Mouse (Mus musculus) spleen, adult 10 weeks (tissue): ENCODE results near the gene Ccdc169. TPM values are rescaled to one million over a fixed set of nuclear protein-coding genes. Genes with fewer than 3 reads are reported as not detected.

Source experiments
- polyA plus RNA-seq: library from polyadenylated mRNA; stranded (reverse); fragments of 350-450 nt; fragmentation: Illumina TruSeq; extraction: RNeasy Lipid Tissue Mini Kit (QIAGEN cat#74804); gene quantifications from one replicate; pipeline ENCODE4 v1.2.3, GENCODE M21; 2015; ENCODE audit warnings: low replicate concordance; ENCODE audit not compliant: insufficient read depth

Ccdc169 gene
- polyA plus RNA-seq = not detected

DNA sequence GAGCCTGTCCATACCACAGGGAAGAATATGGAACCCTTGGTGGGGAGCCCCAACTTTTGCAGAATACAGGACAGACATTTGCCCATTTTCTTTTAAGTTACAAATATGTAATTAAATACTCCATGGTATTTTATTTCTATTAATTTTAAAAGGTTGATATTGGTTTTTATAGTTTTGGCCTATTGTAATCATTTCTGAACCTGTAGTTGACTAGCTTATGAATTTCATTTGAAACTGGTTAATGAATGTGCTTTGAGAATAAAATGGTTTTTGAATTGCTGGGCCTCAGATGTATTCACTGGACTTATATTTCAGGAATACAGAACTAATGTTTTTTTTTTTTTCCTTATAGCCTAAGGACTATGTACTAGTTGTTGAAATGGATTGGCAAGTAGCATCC, at the start of gene Ccdc169:
Ccdc169 (plus strand) TSS at position 301 of the 400 bp plus-strand sequence.

GRCm38 (mm10) chr3:55111935-55112709, 25.0 kb upstream of the Ccdc169 start, which contains the start of gene Spg20:
Spg20 (plus strand) TSS chr3:55112108.

DNA sequence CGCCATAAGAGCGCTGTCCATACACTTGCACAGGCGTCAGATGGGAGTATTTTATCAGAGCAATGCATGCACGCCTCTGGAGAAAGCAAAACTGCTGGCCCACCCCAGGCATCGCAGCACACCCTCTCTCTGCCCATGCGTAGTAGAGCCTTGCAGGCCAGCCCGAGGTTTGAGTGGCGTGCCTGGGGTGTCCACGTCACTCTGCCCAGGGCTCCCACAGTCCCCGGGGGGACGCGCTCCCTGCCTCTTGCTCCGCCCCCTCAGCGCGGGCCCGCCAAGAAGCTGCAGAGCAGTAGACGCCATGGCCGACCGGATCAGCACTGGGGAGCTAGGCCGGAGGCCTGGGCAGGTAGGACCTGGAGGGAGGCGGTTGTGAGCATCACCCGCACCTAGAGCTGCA, 44.6 kb downstream of the Ccdc169 start, which contains the start of gene Sohlh2:
Sohlh2 (plus strand) TSS at position 263 of the 400 bp plus-strand sequence.

Other genes with a start within 250 kb of the Ccdc169 start
- not detected for gene Sertm1, start 221.5 kb upstream of the Ccdc169 start, polyA plus RNA-seq
- not detected for gene Ccna1, start 81.8 kb upstream of the Ccdc169 start, polyA plus RNA-seq
- 15.1 TPM for gene Spg20, start 25.2 kb upstream of the Ccdc169 start, polyA plus RNA-seq
- not detected for gene Sohlh2, start 44.7 kb downstream of the Ccdc169 start, polyA plus RNA-seq
- gene Dclk1, start 105.0 kb downstream of the Ccdc169 start, polyA plus RNA-seq = 29.2 TPM